Mouse (Mus musculus) hindbrain, embryonic 11.5 days (tissue): ENCODE measurements at regions not wholly inside any gene's neighbourhood (a gene's known extent, or its start where the extent isn't known, plus 50 kb on each side); places are given as distances from the start of the nearest gene placed in this dataset.

Source experiments
- ATAC-seq: fragments of 200-750 bp; cut with Nextera tagmentation; 2 replicates; pipeline ENCODE4 v1.8.0; 2017; ENCODE audit warnings: mild to moderate bottlenecking, moderate TSS enrichment, moderate library complexity; ENCODE audit not compliant: low FRiP score
- DNase-seq: peaks from one replicate; pipeline ENCODE4 v3.0.0-alpha.2; 2015; ENCODE audit warnings: low spot score
- H3K27ac ChIP-seq: fragments of 300-500 bp; sonication (generic); 2 replicates; pipeline ENCODE4 v1.5.1; 2014; ENCODE audit warnings: mild to moderate bottlenecking, low read depth, low read length
- H3K27me3 ChIP-seq: fragments of 300-500 bp; sonication (generic); 2 replicates; pipeline ENCODE4 v1.6.1; 2014; ENCODE audit warnings: mild to moderate bottlenecking, low read length, moderate library complexity, mixed read lengths; ENCODE audit not compliant: control insufficient read depth, insufficient read depth
- H3K36me3 ChIP-seq: fragments of 300-500 bp; sonication (generic); 2 replicates; pipeline ENCODE4 v1.6.1; 2014; ENCODE audit warnings: mild to moderate bottlenecking, low read length, moderate library complexity, mixed read lengths; ENCODE audit not compliant: control insufficient read depth, insufficient read depth
- H3K4me1 ChIP-seq: fragments of 300-500 bp; sonication (generic); replicated peaks from 2 replicates; pipeline ENCODE4 v1.6.1; 2014; ENCODE audit warnings: low read length, mixed read lengths; ENCODE audit not compliant: control insufficient read depth, insufficient read depth
- H3K4me2 ChIP-seq: fragments of 300-500 bp; sonication (generic); replicated peaks from 2 replicates; pipeline ENCODE4 v1.6.1; 2014; ENCODE audit warnings: mild to moderate bottlenecking, low read depth, low read length
- H3K4me3 ChIP-seq: fragments of 300-500 bp; sonication (generic); 2 replicates; pipeline ENCODE4 v1.5.1; 2014; ENCODE audit warnings: low read depth, low read length
- H3K9ac ChIP-seq: fragments of 300-500 bp; sonication (generic); 2 replicates; pipeline ENCODE4 v1.6.1; 2014; ENCODE audit warnings: low read depth, low read length
- H3K9me3 ChIP-seq: fragments of 300-500 bp; sonication (generic); 2 replicates; pipeline ENCODE4 v1.6.1; 2016; ENCODE audit warnings: low read length; ENCODE audit not compliant: control insufficient read depth
- WGBS: fragments of 180-500 bp; shearing (Covaris S2); extraction: QIAGEN DNeasy Blood & Tissue Kit; methylation state at CpG from one replicate; pipeline ENCODE4 v1.1.7; 2014; 5-methylcytosine and 5-hydroxymethylcytosine counted together

GRCm38 (mm10) chr1:57593707-57594589 is 180.0 kb upstream of the Spats2l start:
- Histone ChIP-seq H3K4me1 (no peaks in the 10 kb centered on the region), H3K4me3 (no peak overlapping the region), H3K9ac (no peak overlapping the region), H3K27me3 (no peaks in the 10 kb centered on the region), H3K36me3 (no peaks in the 10 kb centered on the region), H3K4me2 (no peak overlapping the region), H3K9me3 (no peaks in the 10 kb centered on the region), H3K27ac (no peak overlapping the region)
- DNase-seq (no peak), ATAC-seq (no peak)
- 82% methylated on average over 7 of the region's 7 CpGs for WGBS

GRCm38 (mm10) chr1:57594815-57595214 is 179.1 kb upstream of the Spats2l start:
- H3K9ac ChIP-seq: no peak overlapping the region
- DNase-seq (no peak), ATAC-seq (no peak)
- no peaks in the 10 kb centered on the region for H3K27me3 ChIP-seq
- H3K36me3 ChIP-seq: no peaks in the 10 kb centered on the region
- H3K4me2 ChIP-seq: no peak overlapping the region
- WGBS: 68% methylated on average over 5 of the region's 5 CpGs
- H3K9me3 ChIP-seq: no peaks in the 10 kb centered on the region
- no peaks in the 10 kb centered on the region for H3K4me1 ChIP-seq
- no peak overlapping the region for H3K4me3 ChIP-seq
- no peak overlapping the region for H3K27ac ChIP-seq

- Histone ChIP-seq H3K27me3 (no peaks in the 10 kb centered on the region), H3K4me2 (no peak overlapping the region), H3K9ac (no peak overlapping the region), H3K4me1 (no peaks in the 10 kb centered on the region), H3K36me3 (no peaks in the 10 kb centered on the region), H3K9me3 (no peaks in the 10 kb centered on the region), H3K4me3 (no peak overlapping the region), H3K27ac (no peak overlapping the region)
- 68% methylated on average over 2 of the region's 2 CpGs for WGBS
- no peak for DNase-seq
- no peak for ATAC-seq
Observed at GRCm38 (mm10) chr1:57600951-57601350, 173.0 kb upstream of the Spats2l start.

GRCm38 (mm10) chr1:57605525-57605924 is 168.4 kb upstream of the Spats2l start:
- 92% methylated on average over 1 of the region's 1 CpGs for WGBS
- no peak overlapping the region for H3K27ac ChIP-seq
- ATAC-seq (no peak), DNase-seq (no peak)
- H3K27me3 ChIP-seq: no peaks in the 10 kb centered on the region
- H3K4me3 ChIP-seq: no peak overlapping the region
- no peaks in the 10 kb centered on the region for H3K36me3 ChIP-seq
- no peak overlapping the region for H3K4me2 ChIP-seq
- no peak overlapping the region for H3K9ac ChIP-seq
- no peaks in the 10 kb centered on the region for H3K4me1 ChIP-seq
- no peaks in the 10 kb centered on the region for H3K9me3 ChIP-seq

- H3K27me3 ChIP-seq: no peaks in the 10 kb centered on the region
- H3K4me2 ChIP-seq: no peak overlapping the region
- no peaks in the 10 kb centered on the region for H3K4me1 ChIP-seq
- no peak overlapping the region for H3K4me3 ChIP-seq
- no peak overlapping the region for H3K9ac ChIP-seq
- H3K9me3 ChIP-seq: no peaks in the 10 kb centered on the region
- no peak overlapping the region for H3K27ac ChIP-seq
- DNase-seq (no peak), ATAC-seq (no peak)
- no peaks in the 10 kb centered on the region for H3K36me3 ChIP-seq
- WGBS: 75% methylated on average over 4 of the region's 4 CpGs
Observed at GRCm38 (mm10) chr1:57606060-57606683, 167.8 kb upstream of the Spats2l start.

GRCm38 (mm10) chr1:57607026-57607425 is 166.9 kb upstream of the Spats2l start:
- DNase-seq (no peak), ATAC-seq (no peak)
- 72% methylated on average over 8 of the region's 8 CpGs for WGBS
- H3K4me3 ChIP-seq: no peak overlapping the region
- no peaks in the 10 kb centered on the region for H3K9me3 ChIP-seq
- no peaks in the 10 kb centered on the region for H3K4me1 ChIP-seq
- H3K27me3 ChIP-seq: no peaks in the 10 kb centered on the region
- H3K4me2 ChIP-seq: no peak overlapping the region
- H3K9ac ChIP-seq: no peak overlapping the region
- no peaks in the 10 kb centered on the region for H3K36me3 ChIP-seq
- no peak overlapping the region for H3K27ac ChIP-seq

- ATAC-seq (0 out of 2 replicates have a peak, but pooled peaks have one; percentile 31), DNase-seq (no peak)
Observed at GRCm38 (mm10) chr1:57607626-57608422, 166.1 kb upstream of the Spats2l start.

GRCm38 (mm10) chr1:57608423-57608679 is 165.6 kb upstream of the Spats2l start:
- H3K36me3 ChIP-seq: no peaks in the 10 kb centered on the region
- 12% methylated on average over 2 of the region's 2 CpGs for WGBS
- H3K4me2 ChIP-seq: no peak overlapping the region
- DNase-seq (no peak), ATAC-seq (0 out of 2 replicates have a peak, but pooled peaks have one; percentile 39)
- no peak overlapping the region for H3K27ac ChIP-seq
- H3K4me1 ChIP-seq: 0 out of 2 replicates have a peak, but pooled peaks cover 2% of the 10 kb centered on the region
- no peak overlapping the region for H3K9ac ChIP-seq
- no peak overlapping the region for H3K4me3 ChIP-seq
- no peaks in the 10 kb centered on the region for H3K9me3 ChIP-seq
- no peaks in the 10 kb centered on the region for H3K27me3 ChIP-seq

More at GRCm38 (mm10) chr1:57607626-57608422, 166.1 kb upstream of the Spats2l start:
- Histone ChIP-seq H3K9me3 (no peaks in the 10 kb centered on the region), H3K27ac (no peak overlapping the region), H3K4me1 (0 out of 2 replicates have a peak, but pooled peaks cover 2% of the 10 kb centered on the region), H3K4me2 (no peak overlapping the region), H3K9ac (no peak overlapping the region), H3K36me3 (no peaks in the 10 kb centered on the region), H3K27me3 (no peaks in the 10 kb centered on the region), H3K4me3 (no peak overlapping the region)
- 36% methylated on average over 12 of the region's 12 CpGs for WGBS
